Mouse (Mus musculus): ENCODE data around the gene Ptn. TPM values are rescaled to one million over a fixed set of nuclear protein-coding genes. Genes with fewer than 3 reads are reported as not detected.
"Not testable (repeated sequence)": the region's sequence is repeated elsewhere in the genome, so short reads cannot be mapped to it uniquely, and the experiment has no call there.

The Ptn gene
- total RNA-seq, 4 experiments from 2014 or later, result 62.3 to 89.5 (median 76.4) TPM

- no peak for DNase-seq
Measured at GRCm38 (mm10) chr6:36755001-36755885, 54.8 kb downstream of the Ptn start.

GRCm38 (mm10) chr6:36752887-36753286 is 57.1 kb downstream of the Ptn start:
- DNase-seq, result no peak

- no peak for DNase-seq
Measured at GRCm38 (mm10) chr6:36739811-36740210, 70.2 kb downstream of the Ptn start.

DNA sequence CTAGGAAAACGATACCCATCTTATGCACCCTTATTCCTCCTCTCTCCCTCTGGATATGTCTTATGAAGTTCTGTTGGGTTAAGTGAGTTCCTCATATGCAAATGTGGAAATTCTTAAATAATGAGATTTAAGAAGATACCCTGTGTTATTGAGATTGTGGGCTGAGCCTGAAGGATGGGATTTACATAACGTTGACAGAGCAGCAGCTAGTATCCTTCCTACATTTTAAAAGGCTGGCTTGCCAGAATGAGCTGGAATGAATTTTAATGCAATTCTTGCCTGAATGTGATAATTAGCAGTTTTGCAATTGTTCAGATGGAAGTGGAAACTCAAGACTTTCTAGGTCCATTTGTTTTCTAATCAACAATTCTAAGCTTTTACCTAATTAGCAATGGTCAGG is 73.3 kb downstream of the Ptn start:
- no peak for DNase-seq

DNA sequence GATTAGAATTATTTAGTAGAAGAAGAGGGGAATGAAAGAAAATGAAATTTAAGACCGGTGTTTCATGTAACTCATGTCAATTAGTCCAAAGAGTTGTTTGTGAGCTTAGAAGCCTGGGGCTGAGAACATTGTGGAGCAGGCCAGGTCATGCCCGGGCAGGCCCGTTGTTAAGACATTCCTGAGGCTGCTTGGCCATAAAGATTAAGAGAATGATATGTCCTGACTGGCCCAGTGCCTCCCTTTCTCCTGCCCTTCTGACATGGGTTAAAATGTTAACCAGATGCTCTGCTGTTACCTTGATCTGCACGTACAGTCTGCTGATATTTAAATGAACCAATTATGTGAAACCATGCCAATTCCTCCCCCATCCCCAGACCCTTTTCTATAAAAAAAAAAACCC is 74.4 kb downstream of the Ptn start:
- DNase-seq, result not testable (repeated sequence)

DNA sequence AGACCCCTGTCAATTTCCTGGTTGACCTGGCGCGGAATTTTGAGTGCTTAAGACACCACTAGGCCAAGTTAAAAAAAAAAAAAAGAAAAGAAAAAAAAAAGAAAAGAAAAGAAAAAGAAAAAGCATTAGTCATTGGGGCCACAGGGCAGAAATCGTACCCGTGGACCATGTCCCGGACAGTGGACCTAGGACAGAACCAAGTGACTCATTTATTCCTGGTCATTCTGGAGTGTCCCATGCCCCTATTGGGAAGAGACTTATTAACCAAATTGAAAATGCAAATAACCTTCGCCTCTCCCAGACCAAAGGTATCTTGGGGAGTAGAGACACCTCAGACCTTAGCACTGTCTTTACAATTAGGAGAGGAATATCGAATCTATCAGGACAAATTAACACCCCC is 80.2 kb downstream of the Ptn start:
- not testable (repeated sequence) for DNase-seq

GRCm38 (mm10) chr6:36728079-36728478 is 81.9 kb downstream of the Ptn start:
- DNase-seq, result no peak

GRCm38 (mm10) chr6:36725509-36726160 is 84.4 kb downstream of the Ptn start:
- DNase-seq, result peak; percentile 50

DNA sequence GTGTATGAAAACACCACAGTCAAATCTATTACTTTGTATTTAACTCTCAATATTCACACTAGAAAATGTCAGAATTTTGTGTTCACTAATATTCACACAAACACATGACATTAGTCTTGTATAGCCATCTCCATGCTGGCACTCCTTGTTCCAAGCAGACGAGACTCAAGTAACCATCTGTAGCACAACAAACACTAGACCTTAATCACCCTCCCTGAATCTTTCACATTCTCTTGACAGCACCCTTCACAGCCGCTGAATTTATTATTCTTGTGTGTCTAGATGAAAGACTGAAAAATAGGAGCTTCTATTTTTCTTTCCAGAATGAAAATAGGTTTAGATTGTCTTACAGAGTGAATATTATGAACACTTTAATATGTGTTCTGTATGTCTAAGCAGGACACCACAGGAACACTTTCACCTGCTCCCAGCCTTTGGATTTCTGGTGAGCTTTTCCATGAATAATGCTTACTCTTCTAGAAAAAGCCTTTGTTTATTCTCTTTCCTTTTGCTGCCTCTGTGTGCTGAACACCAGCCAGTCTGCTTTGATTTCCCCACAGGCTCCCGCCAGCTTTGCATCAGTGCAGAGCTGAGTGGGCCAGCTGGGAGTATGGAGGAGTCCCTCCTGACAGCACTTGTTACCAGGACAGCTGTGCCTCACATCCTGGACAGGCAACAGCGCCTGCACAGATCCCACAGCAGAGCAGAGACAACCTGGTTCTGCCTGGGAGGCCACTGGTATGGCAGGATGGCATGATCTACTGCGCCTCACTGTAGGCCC is 87.1 kb downstream of the Ptn start:
- DNase-seq, result no peak

DNA sequence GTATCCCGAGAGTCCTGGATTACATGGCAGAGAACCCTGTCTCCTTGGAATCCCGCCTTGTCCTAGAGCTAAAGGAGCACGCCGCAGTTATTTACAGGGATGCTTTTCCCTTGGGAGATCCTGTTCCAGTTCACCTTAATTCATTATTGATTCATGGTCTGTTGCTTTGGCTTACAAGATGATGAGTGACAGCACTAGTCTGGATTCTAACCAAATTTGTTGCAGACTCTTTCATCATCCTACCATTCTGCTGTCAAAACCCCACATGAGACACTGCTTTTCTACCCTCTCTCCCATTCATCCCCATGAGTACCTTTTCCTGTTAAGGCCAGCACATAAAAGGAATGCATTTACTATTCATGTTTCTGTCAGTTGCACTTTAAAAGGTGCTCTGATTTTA is 96.7 kb downstream of the Ptn start:
- no peak for DNase-seq

- no peak for DNase-seq
Measured at GRCm38 (mm10) chr6:36695481-36695880, 114.5 kb downstream of the Ptn start.

DNA sequence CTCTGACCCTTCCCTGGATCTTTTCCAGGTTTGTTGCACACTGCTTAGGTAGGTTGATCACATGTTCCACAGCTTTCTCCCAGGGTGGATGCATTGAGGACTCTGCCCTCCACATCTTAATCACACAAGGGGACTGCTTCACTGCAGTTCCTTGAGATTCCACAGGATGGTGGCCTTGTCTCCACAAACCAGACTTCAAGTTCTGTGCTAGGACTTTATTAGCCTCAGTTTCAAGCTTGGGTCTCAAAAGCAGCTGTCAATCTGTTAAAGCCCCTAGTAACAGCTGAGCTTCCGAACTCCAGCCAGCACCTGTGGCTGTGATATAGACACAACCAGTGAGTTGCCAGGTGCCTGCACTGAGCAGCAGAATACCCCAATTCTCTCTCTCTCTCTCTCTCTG is 118.5 kb downstream of the Ptn start:
- peak; percentile 17 for DNase-seq

DNA sequence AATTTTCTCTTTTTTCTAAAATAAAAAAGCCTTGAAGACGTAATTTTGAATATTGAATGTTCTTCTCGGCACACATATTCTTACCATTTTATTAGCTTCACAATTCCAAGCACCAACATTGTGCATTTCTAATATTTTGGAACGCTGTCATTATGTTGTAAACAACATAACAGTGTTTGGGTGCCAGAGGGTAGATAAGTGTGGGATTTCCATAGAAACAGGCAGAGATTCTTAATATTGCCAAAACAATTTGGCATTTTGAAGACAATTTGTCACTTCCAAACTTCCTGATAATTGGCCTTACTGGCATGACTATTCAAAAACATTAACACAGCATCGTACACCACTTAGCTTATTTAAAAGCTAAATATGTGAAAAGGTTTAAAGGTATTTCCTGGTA is 119.1 kb downstream of the Ptn start:
- DNase-seq, result no peak

- DNase-seq, result peak; percentile 8
Measured at GRCm38 (mm10) chr6:36676710-36677691, 133.0 kb downstream of the Ptn start.

- no peak for DNase-seq
Measured at GRCm38 (mm10) chr6:36672399-36673221, 137.4 kb downstream of the Ptn start.

DNA sequence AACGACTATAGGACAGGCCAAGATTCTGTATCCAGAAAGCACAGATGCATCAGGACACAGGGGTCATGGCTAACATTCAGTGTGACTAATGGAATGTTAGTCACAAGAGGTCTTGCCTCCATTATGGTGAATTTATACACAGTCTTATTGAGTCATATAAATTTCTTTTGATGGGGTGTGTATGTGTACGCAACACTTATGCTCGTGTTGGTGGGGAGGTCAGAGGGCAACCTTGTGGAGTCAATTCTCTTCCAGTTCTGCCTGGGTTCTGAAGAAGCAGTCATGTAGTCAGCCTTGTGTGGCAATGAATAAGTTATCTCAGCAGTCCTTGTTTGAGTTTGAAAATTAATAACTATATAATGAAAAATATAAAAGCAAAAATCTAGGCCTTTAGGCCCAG is 138.7 kb downstream of the Ptn start:
- DNase-seq, result no peak

All from adrenal gland, adult 8-10 months (tissue).